Mouse (Mus musculus) layer of hippocampus, postnatal 36 days (tissue): ENCODE measurements at regions not wholly inside any gene's neighbourhood (a gene's known extent, or its start where the extent isn't known, plus 50 kb on each side); places are given as distances from the start of the nearest gene placed in this dataset.
"Not testable (repeated sequence)": the region's sequence is repeated elsewhere in the genome, so short reads cannot be mapped to it uniquely, and the experiment has no call there.

Source experiments
- DNase-seq, 2 experiments: peaks; one replicate each; pipeline ENCODE4 v3.0.0; 2022

DNA sequence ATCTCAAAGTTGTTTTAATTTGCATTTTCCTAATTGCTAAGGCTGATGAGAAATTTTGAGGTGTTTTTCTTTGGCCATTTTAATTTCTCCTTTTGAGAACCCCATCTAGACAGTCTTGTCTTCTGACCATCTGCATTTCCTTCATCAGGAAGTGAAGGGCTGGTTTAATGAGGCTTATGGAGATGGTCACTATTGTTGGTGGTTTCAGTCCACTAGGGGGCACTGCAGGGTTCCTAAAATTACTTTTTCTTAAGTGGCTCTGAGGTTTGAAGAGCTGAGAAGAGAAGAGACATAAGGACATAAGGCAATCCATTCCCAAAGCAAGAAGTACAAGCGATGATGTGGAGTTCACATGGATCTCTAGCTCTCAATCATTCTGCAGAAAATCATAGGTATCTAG, 805.6 kb upstream of the Olfr1507 start:
- DNase-seq, result not testable (repeated sequence)

DNA sequence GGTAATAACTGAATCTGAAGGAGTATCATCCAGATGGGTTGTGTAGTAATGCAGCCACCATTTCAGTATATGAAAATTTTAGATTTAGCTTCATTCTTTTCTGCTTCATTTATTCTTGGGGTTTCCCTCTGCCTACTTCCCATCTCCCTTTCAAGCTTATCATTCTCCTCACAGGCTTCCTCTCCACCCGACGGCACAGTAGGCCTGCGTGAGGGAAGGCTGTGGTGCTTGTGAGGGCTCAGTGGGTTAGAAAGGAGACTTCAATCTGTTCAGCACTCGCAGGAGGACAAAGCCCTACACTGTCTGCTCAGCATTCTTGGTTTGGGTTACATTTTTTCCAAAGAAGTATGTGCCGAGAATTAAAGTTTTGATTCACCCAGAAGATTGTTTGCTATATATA, 804.2 kb upstream of the Olfr1507 start:
- not testable (repeated sequence) for DNase-seq

DNA sequence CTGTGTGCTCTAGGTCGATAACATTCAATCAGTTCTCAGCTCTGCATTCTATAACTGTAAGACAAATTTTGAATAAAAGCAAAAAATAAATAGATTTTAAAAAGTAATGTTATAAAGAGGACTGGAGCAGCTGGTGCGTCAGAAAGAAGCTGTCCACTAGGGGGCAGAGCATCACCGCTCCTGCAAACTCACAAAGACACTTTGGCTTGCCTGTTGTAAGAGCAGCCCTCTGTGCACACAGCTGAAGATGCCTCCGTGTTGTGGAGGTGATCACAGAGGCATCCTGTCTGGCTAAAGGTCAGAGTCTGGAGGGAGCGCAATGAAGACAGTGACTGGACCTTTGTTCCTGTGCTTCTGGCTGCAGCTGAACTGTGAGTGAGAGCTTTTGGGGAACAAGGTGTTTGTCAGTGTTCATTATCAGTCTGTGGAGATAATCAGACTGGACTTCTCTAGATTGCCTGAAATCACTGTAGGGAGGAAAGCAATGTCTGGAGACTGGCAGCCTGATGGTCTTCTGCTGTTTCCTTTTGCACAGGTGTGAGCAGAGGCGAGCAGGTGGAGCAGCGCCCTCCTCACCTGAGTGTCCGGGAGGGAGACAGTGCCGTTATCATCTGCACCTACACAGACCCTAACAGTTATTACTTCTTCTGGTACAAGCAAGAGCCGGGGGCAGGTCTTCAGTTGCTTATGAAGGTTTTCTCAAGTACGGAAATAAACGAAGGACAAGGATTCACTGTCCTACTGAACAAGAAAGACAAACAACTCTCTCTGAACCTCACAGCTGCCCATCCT, 788.0 kb upstream of the Olfr1507 start:
- DNase-seq, result not testable (repeated sequence)

DNA sequence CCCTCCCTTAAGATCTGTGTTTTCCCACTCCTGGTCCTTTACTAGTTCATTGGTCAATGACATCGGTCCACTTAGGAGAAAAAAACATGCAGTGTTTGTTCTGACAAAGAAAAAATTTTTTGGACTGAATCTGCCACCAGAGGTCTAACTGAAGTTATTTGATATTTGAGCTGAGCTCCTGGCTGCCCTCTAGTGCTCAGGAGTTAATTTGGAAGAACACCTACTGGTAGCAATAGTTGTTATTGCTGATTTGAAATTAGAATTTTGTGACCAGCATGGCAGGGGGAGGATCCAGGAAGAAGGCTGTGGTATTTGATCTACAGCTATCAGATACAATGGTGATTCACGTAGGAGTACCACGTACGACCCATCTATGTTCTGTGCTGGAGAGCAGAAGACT, 777.7 kb upstream of the Olfr1507 start:
- DNase-seq, result not testable (repeated sequence)

DNA sequence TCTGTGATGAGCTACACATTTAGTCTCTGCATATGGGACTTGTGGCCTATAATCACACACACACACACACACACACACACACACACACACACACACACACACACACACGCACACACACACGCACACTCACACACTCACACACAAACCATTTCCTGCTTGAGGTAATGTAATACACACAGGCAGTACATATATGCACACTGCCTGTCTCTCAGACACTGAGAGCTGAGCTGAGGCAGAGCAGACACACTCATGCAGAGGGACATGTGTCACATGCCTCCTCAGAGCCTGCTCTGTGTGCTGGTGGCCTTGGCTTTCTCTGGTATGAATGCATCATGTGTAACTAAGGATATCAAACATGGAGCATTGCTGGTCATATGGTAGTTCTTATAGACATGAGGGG, 772.1 kb upstream of the Olfr1507 start:
- DNase-seq, result not testable (repeated sequence)

DNA sequence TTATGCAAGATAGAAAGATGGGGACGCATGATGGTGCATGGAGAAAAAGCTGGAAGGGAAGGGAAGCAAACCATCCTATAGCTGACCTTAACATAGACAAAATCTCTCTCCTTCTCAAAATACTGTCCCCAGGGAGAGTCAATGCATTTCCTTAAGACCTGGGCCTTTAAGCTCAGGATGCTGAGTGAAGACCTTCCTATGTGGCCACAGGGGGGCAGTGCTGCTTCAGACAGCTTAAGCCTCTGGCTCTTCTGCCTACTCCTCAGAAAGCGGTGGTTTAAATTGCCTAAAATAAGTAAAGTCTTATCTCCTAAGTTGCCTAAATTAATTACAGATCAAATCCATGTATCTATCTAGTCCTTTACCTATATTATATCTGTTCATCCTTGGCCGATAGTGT, 760.4 kb upstream of the Olfr1507 start:
- DNase-seq, result not testable (repeated sequence)

DNA sequence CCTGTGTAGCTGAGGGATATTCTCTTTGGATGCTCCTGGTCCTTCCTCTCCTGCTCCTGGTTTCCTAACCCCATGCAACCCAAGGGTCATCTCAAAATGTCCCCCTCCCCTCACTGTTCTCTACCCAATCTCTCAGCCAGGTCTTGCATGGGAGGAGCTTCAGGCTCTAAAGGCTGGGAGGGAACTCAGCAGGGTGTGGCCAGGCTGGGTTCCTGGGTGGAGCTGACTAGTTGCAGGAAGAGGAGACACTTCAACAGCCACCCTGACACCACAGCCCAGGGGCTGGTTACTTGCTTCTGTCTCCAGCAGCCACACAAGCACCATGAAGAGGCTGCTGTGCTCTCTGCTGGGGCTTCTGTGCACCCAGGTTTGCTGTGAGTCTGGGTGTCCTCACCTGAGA, 757.9 kb upstream of the Olfr1507 start:
- not testable (repeated sequence) for DNase-seq

DNA sequence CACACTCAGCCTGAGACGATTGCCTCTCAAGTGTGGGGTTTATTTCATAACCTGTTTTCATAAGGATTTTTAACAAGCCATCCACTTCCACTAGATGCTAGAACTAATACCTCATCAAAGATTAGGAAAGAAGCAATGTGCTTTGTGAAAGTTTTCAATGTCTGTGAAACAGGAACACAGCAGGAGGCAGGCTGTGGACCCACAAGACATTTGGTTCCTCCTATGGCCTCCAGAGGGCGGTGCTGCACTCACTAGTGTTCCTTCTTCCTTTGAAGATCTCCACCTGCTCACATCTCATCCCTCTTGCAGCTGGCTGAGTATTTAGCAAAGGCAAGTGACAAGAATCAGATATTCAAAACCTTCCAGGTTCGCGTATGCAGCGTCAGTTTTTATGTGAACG, 735.6 kb upstream of the Olfr1507 start:
- DNase-seq, result not testable (repeated sequence)

DNA sequence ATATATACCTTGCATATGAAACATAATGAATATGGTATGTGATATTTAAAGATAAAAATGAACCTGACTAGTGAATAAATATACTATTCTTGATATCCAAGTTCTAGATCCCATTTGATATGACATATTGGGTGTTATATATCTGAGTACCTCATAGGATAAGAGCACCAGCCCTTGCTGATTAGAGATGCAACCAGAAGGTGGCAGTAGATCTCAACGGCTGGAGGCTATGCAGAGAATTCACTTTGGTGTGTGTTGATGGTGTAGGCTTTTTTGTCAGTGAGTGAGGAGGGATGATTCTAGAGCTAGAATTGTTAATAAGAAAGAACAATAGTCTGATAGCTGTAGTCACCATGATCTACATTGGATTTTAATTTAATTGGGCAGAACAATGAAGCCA, 729.2 kb upstream of the Olfr1507 start:
- not testable (repeated sequence) for DNase-seq

DNA sequence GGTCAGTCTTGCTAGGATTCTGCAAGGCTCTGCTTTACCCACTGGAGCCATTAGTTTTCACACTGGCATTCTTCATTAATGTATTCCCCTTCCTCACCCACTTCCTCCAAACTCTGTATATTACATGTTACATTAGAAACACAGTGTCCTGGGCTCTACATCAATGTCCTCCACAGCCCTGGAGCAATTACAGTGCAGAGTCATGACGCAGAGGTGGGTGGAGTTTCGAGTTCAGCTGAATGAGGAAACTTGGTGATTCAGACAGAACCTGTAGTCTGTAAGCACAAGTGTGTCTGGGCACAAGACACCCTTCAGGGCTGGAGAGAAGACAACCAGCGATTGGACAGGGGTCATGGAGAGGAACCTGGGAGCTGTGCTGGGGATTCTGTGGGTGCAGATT, 715.0 kb upstream of the Olfr1507 start:
- not testable (repeated sequence) for DNase-seq

DNA sequence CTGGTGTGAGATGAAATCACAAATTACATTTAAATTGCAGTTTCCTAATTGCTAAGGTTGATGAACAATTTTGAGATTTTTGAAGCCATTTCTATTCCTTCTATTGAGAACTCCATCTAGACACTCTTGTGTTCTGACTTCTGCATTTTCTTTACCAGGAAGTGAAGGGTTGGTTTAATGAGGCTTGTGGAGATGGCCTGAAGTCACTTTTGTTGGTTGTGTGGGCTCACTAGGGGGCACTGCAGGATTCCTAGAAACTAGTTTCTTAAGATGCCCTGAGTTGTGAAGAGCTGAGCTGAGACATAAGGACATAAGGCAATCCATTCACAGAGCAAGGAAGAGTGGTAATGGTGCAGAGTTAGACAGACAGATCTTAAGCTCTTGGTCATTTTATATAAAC, 713.7 kb upstream of the Olfr1507 start:
- DNase-seq, result not testable (repeated sequence)

DNA sequence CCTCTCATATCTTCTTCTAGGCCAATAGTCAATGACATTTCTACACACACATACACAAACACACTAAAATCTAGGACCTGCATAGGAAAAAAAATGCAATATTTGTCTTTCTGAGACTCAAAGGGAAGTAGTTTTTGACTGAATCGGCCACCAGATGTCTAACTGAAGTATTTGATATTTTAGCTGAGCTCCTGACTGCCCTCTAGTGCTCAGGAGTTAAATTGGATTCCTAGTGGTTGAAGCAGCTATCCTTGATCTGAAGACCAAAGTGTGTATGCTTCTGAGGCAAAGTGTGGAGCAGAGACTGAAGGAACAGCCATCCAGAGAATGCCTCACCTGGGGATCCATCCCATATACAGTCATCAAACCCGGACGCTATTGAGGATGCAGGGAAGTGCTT, 695.4 kb upstream of the Olfr1507 start:
- DNase-seq, result not testable (repeated sequence)

DNA sequence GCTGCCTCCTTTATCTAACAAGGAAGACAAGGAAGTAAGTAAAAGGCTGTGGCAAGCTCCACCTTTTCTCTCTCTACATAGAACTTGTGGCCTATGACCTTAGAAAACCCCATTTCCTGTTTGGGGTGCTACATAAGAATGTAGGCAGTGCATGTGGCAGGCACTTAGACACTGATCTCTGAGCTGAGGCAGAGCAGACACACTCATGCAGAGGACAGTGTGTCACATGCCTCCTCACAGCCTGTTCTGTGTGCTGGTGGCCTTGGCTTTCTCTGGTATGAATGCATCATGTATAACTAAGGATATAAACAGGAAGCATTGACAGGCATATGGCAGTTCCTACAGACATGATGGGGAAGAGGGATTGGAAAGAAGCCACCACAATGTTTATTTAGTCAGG, 678.5 kb upstream of the Olfr1507 start:
- DNase-seq, result not testable (repeated sequence)

DNA sequence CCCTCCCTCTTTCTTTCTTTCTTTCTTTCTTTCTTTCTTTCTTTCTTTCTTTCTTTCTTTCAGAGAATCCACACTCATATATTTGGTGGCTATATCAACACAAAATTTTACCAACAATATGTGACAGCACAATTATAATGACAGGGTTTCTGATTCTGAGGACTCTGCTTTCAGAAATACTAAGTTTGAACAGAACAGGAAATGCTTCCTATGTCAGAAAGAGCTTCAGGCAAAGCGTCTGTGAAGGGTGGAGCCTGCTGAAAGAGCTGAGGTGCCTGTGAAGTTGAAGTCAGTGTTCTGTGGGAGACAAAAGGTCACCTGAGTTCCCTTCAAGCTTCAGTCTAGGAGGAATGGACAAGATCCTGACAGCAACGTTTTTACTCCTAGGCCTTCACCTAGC, 670.8 kb upstream of the Olfr1507 start:
- DNase-seq, result not testable (repeated sequence)

DNA sequence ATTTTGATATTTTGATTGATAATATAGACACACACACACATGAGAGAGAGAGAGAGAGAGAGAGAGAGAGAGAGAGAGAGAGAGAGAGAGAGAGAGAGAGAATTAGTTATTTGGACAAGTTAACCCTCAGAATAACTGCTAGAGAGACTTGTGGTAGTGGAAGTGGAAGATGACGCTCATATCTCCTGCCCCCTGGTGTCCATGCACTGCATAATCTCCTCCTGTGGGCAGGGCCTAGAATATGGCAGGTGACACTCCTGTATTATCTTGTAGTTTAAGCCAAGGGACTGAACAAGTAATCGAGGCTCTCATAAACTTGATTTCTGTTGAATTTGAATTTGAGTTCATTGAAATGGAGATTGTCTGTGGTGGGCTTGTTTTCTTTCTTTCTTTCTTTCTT, 663.5 kb upstream of the Olfr1507 start:
- DNase-seq, result not testable (repeated sequence)

DNA sequence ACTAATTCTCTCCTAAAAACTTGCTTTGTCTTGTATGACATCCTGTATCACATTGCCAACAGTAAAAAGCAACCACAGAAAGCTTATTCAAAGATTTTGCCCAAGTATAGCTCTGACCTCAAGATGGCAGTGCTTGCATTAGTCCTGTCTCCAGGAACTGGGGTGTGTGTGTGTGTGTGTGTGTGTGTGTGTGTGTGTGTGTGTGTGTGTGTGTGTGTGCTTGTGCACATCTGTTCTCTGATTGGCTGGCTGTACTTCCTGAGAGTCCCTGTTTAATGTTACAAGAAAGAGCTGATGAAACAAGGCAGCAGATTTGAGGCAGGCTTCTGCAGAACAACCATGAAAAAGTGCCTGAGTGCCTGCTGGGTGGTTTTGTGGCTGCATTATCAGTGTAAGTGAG, 639.2 kb upstream of the Olfr1507 start:
- DNase-seq, result not testable (repeated sequence)

DNA sequence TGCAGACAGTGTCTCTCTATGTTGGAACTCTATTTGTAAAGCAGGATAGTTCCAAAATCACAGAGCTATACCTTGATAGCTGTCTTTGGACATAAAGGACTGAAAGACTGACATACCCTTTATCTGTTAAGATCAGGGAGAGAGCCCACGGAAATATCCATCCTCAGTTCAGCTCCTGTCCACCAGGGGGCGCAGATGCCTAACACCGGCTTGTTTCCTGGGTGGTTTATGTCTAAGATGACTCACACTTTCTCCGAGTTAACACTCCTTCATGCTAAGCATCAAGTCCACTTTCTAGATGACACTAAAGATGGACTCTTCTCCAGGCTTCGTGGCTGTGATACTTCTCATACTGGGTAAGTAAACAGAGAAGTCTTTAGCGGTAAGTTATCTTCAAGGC, 636.8 kb upstream of the Olfr1507 start:
- DNase-seq, result not testable (repeated sequence)

DNA sequence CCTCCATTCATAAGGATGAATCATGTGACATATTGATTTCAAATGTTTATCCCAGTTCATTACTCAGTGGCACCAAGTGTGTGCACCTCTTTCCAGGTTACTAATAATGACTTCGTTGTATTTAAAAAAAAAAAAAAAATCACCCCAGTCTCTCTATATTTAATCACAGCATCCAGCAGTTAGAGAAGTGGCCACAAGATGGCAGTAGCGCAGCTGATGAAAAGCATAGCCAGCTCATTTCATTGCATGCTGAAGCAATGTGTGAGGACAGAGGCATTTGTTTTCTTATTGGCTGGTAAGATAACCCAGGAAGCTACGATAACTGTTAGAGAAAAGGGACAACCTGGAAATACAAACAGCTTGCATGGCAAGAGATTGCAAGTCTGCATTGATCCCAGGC, 626.2 kb upstream of the Olfr1507 start:
- DNase-seq, result peak in 1 of 2 experiments; percentile 7

DNA sequence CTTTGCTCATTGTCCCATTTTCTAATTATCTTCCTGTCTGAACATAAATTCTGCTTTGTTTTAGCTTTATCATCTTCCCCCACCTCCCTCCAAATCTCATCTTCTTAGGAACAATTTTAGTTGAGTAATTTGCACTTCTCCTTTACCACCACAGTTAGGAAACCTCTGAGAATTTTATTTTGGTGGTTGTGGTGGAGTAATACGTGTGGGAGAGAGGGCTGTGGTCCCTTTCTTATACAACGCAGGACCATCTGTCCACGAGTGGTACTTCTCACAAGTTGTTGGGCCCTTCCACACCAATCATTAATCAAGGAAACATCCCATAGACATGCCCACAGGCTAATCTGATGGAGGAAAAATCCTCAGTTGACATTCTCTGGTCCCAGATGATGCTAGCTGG, 614.2 kb upstream of the Olfr1507 start:
- DNase-seq, result not testable (repeated sequence)

DNA sequence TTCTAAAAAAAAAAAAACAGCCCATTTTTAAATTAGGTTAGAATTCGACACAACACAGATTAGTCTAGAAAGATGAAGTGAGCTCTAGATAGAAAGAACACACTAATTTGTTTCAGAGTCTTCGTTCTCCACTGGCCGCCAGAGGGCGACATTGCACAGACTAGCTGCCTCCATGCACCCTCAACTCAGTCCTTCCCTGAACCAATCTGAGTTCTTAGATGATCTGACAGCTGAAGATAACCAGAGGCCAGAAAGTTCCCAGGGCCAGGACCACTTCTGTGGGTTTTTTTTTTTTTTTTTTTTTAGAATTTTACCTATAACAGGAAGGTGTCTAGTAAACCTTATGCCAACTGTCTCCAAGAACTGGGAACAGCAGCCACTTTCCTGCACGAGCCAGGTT, 605.8 kb upstream of the Olfr1507 start:
- not testable (repeated sequence) for DNase-seq

DNA sequence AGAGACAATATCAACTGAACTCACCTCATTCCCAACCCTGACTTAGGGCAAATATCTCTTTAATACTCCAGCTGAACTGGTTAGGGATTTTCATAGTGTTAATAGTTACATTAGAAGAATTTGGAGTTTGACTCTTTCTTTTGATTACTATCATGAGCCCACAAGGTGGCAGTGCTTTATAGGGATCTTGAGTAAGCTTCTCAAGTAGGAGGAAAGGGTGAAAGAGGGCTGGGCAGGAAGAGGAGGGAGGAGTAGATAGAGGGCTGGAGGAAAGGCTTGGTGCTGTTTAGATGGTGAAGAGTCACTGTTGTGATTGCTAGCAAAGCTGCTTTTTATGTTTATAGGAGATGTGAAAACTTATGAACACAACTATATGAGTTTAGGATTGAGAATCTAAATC, 595.4 kb upstream of the Olfr1507 start:
- not testable (repeated sequence) for DNase-seq

DNA sequence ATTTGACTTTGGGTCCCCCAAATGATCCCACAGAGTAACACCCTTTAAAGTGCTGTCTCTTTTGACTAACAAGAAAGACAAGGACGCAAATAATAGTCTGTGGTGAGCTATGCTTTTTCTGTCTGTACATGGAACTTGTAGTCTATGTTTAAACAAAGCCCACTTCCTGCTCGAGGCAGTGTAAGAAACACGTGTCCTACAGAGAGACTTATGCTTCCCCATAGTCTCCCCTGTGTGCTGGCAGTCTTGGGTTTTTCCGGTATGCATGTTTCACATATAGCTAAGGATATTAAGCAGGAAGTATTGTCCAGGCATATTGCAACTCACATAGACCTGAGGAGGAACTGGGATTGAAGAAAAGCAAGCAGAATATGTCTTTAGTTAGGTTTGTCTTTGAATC, 586.3 kb upstream of the Olfr1507 start:
- not testable (repeated sequence) for DNase-seq

DNA sequence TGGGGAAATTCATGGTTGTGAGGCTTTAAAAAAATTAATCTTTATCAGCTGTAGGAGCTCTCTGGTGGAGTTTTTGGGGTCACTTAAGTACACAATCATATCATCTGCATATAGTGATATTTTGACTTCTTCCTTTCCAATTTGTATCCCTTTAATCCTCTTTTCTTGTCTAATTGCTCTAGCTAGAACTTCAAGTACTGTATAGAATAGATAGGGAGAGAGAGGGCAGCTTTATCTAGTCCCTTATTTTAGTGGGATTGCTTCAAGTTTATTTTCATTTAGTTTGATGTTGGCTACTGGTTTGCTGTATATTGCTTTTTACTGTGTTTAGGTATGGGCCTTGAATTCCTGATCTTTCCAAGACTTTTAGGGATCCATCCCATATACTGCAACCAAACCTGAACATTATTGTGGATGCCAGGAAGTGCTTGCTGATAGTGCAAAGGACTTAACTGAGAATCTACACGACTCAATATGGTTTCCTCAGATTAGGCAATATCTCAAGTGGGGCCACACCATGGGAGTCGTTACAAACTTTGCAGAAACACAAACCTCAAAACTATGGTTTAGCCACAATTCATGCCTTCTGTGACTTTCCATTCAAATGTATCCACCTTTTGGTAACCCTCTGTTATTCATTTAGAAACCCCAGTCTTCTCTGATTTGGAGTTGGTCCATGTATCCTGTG, 585.6 kb upstream of the Olfr1507 start:
- not testable (repeated sequence) for DNase-seq

DNA sequence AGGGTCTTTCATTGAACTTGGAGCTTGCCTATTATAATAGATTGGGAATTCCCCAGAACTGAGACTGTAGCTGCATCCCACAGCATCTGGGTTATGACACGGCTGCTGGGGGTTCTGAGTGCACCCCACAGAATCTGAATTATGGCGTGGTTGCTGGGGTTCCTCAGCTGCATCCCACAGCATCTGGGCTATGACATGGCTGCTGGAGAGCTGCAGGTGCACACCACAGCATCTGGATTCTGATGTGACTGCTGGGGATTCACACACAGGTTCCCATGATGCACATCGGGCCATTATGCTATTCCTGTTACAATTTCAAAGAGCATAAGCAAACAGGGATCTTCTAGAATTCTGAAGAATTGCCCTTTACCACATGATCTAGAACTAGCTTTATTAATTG, 585.0 kb upstream of the Olfr1507 start:
- DNase-seq, result not testable (repeated sequence)
